Mouse (Mus musculus) C3H10T1/2 (cell line): ENCODE data around the gene Slc6a13. TPM values are rescaled to one million over a fixed set of nuclear protein-coding genes. Genes with fewer than 3 reads are reported as not detected.

Experiments used
- polyA plus RNA-seq, 2 experiments: library from polyadenylated mRNA; unstranded; fragments of >200 nt; fragmentation: generic; extraction: Trizol; gene quantifications; one replicate each; pipeline ENCODE4 v1.2.1; 2012; ENCODE audit warnings: missing spikeins in 2 of 2

Gene Slc6a13
- not detected for polyA plus RNA-seq

DNA sequence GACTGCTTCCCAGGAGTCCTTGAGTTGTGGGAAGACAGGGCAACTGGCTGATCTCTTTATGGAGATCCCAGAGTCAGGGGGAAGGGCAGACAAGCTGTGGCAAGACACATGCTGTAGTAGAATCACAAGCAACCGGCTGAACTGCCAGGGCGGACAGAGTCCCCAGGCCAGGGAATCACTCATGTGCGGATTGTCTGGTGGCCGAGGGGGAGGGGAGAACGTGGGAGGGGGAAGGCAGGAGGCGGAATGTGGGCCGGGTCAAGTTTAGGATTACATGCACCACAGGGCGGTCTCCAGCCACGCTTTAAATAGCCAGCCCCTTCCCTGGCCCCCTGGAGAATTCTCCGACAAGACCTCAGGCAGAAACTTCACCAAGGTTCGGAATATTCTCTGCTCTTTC lies at the start of gene Slc6a13:
TSS of gene Slc6a13 (plus strand) at position 274 of the 400 bp plus-strand sequence.

DNA sequence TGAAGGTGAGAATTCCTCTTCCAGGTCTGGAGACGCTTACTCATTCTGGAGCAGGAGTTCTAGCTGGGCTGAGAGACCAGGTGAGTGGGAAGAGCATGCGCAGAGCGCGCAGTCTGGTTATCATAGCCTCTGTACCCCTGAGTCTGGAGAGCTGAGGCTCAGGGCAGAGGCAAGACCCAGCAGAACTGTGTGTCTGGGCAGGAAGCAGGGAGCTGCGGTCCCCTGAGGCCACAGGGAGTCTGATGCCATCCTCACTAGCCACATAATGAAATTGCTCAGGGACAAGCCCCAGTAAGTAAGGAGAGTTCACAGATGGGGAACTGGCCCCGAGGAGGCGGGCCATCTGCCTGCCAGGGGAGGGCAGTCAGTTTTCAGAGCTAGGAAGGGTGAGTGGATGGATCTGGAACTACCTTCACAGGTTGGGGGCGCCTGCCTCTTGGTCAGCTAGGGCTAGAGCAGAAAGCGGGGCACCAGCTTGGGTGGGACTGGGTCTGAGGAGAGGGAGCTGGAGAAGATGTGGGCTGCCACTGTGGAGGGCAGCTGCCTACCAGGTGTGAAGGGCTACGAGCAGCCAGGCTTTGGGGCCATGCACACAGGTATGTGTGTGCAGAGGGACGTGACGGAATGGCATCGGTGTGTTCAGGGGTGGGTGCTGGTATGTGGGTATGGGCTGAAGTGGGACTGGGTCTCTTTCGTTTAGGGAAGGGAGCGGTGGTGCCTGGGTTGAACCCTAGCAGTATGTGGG lies 43.2 kb downstream of the Slc6a13 start, which contains the start of gene Slc6a12:
TSS of gene Slc6a12 (plus strand) at position 51 of the 745 bp plus-strand sequence.

Other genes with a start within 250 kb of the Slc6a13 start
- gene Mical3, start 169.2 kb upstream of the Slc6a13 start, polyA plus RNA-seq: 10 to 100 TPM in 1 of 2 experiments, 1 to 10 TPM in 1; 2.7 to 11.9 TPM
- 1 to 10 TPM in 1 of 2 experiments, under 1 TPM in 1; 0.60 to 5.0 TPM for gene Pex26, start 116.6 kb upstream of the Slc6a13 start, polyA plus RNA-seq
- gene Tuba8, start 89.5 kb upstream of the Slc6a13 start, polyA plus RNA-seq: under 1 TPM in 1 of 2 experiments, not detected in 1; 0.02 TPM
- 1 to 10 TPM in 1 of 2 experiments, under 1 TPM in 1; 0.06 to 3.4 TPM for gene Usp18, start 54.3 kb upstream of the Slc6a13 start, polyA plus RNA-seq
- gene Slc6a12, start 42.8 kb downstream of the Slc6a13 start, polyA plus RNA-seq: not detected
- gene Iqsec3, start 173.5 kb downstream of the Slc6a13 start, polyA plus RNA-seq: not detected